Mouse (Mus musculus): ENCODE data around the gene Tmed10. TPM values are rescaled to one million over a fixed set of nuclear protein-coding genes. Genes with fewer than 3 reads are reported as not detected.

Tmed10 gene
- total RNA-seq, 1 experiment: 109 TPM

GRCm38 (mm10) chr12:85417845-85418244 is 43.2 kb upstream of the Tmed10 start:
- in situ Hi-C loops (cut with MboI; ENCODE audit: low sequenced_read_pairs in 2 of 2, unreplicated experiment in 2 of 2): no loop called here
- Histone ChIP-seq H3K27ac (ENCODE audit: insufficient read depth, low read depth, low read length, poor library complexity, severe bottlenecking) (no peak overlapping the region), H3K9me3 (ENCODE audit: control insufficient read depth, insufficient read depth, low read depth, low read length) (no peaks in the 10 kb centered on the region), H3K4me1 (ENCODE audit: control insufficient read depth in 2 of 2, insufficient read depth in 2 of 2, low read length in 2 of 2, poor library complexity in 1 of 2) (no peaks in the 10 kb centered on the region), H3K36me3 (ENCODE audit: control insufficient read depth, insufficient read depth, low read length, poor library complexity, severe bottlenecking) (no peaks in the 10 kb centered on the region), H3K9ac (ENCODE audit: insufficient read depth, low read depth, low read length, poor library complexity, severe bottlenecking) (no peak overlapping the region), H3K4me3 (ENCODE audit: insufficient read depth in 1 of 2, low read depth in 1 of 2, low read length in 2 of 2, poor library complexity in 1 of 2, severe bottlenecking in 1 of 2) (no peak overlapping the region)
- no peak for TF ChIP-seq CHD2 (IDR thresholded peaks at IDR 0.05; ENCODE audit: low read depth, low read length)
- no peak for TF ChIP-seq HCFC1 (IDR thresholded peaks at IDR 0.05; ENCODE audit: borderline replicate concordance, insufficient read depth, low read length)
- no peak for TF ChIP-seq ZC3H11A (IDR thresholded peaks at IDR 0.05; ENCODE audit: borderline replicate concordance, low read depth, low read length)
- no peak for TF ChIP-seq MAFK (IDR thresholded peaks at IDR 0.05; ENCODE audit: insufficient read depth, low read depth, low read length)
- no peak for TF ChIP-seq ZNF384 (IDR thresholded peaks at IDR 0.05; ENCODE audit: low read depth, low read length)
- DNase-seq (ENCODE audit: low read depth, low spot score): no peak

- no peak for DNase-seq (ENCODE audit: low read depth, low spot score)
- Histone ChIP-seq H3K27ac (ENCODE audit: insufficient read depth, low read depth, low read length, poor library complexity, severe bottlenecking) (no peak overlapping the region), H3K9me3 (ENCODE audit: control insufficient read depth, insufficient read depth, low read depth, low read length) (0 out of 2 replicates have a peak, but pooled peaks cover 2% of the 10 kb centered on the region), H3K9ac (ENCODE audit: insufficient read depth, low read depth, low read length, poor library complexity, severe bottlenecking) (no peak overlapping the region), H3K4me1 (ENCODE audit: control insufficient read depth in 2 of 2, insufficient read depth in 2 of 2, low read length in 2 of 2, poor library complexity in 1 of 2) (no peaks in the 10 kb centered on the region), H3K36me3 (ENCODE audit: control insufficient read depth, insufficient read depth, low read length, poor library complexity, severe bottlenecking) (no peaks in the 10 kb centered on the region), H3K4me3 (ENCODE audit: insufficient read depth in 1 of 2, low read depth in 1 of 2, low read length in 2 of 2, poor library complexity in 1 of 2, severe bottlenecking in 1 of 2) (no peak overlapping the region)
- in situ Hi-C loops (cut with MboI; ENCODE audit: low sequenced_read_pairs in 2 of 2, unreplicated experiment in 2 of 2): no loop called here
- TF ChIP-seq MAFK (IDR thresholded peaks at IDR 0.05; ENCODE audit: insufficient read depth, low read depth, low read length) (no peak), ZNF384 (IDR thresholded peaks at IDR 0.05; ENCODE audit: low read depth, low read length) (no peak)
Observed at GRCm38 (mm10) chr12:85416298-85416697, 41.7 kb upstream of the Tmed10 start.

- H3K9ac ChIP-seq (ENCODE audit: insufficient read depth, low read depth, low read length, poor library complexity, severe bottlenecking): no peak overlapping the region
- no peak overlapping the region for H3K4me3 ChIP-seq (ENCODE audit: insufficient read depth in 1 of 2, low read depth in 1 of 2, low read length in 2 of 2, poor library complexity in 1 of 2, severe bottlenecking in 1 of 2)
- no peak overlapping the region for H3K27ac ChIP-seq (ENCODE audit: insufficient read depth, low read depth, low read length, poor library complexity, severe bottlenecking)
- H3K36me3 ChIP-seq (ENCODE audit: control insufficient read depth, insufficient read depth, low read length, poor library complexity, severe bottlenecking): no peaks in the 10 kb centered on the region
- no peaks in the 10 kb centered on the region for H3K4me1 ChIP-seq (ENCODE audit: control insufficient read depth in 2 of 2, insufficient read depth in 2 of 2, low read length in 2 of 2, poor library complexity in 1 of 2)
- in situ Hi-C loops (cut with MboI; ENCODE audit: low sequenced_read_pairs in 2 of 2, unreplicated experiment in 2 of 2): no loop called here
- no peak for TF ChIP-seq ZC3H11A (IDR thresholded peaks at IDR 0.05; ENCODE audit: borderline replicate concordance, low read depth, low read length)
- no peak for TF ChIP-seq CHD2 (IDR thresholded peaks at IDR 0.05; ENCODE audit: low read depth, low read length)
- no peak for TF ChIP-seq MAFK (IDR thresholded peaks at IDR 0.05; ENCODE audit: insufficient read depth, low read depth, low read length)
- no peak for TF ChIP-seq ZNF384 (IDR thresholded peaks at IDR 0.05; ENCODE audit: low read depth, low read length)
- TF ChIP-seq HCFC1 (IDR thresholded peaks at IDR 0.05; ENCODE audit: borderline replicate concordance, insufficient read depth, low read length): no peak
- no peak for DNase-seq (ENCODE audit: low read depth, low spot score)
- H3K9me3 ChIP-seq (ENCODE audit: control insufficient read depth, insufficient read depth, low read depth, low read length): 0 out of 2 replicates have a peak, but pooled peaks cover 4% of the 10 kb centered on the region
Observed at GRCm38 (mm10) chr12:85415876-85416275, 41.2 kb upstream of the Tmed10 start.

GRCm38 (mm10) chr12:85411136-85411535 is 36.5 kb upstream of the Tmed10 start:
- no peak overlapping the region for H3K9ac ChIP-seq (ENCODE audit: insufficient read depth, low read depth, low read length, poor library complexity, severe bottlenecking)
- H3K4me1 ChIP-seq (ENCODE audit: control insufficient read depth in 2 of 2, insufficient read depth in 2 of 2, low read length in 2 of 2, poor library complexity in 1 of 2): no peaks in the 10 kb centered on the region
- in situ Hi-C loops (cut with MboI; ENCODE audit: low sequenced_read_pairs in 2 of 2, unreplicated experiment in 2 of 2): no loop called here
- peaks cover 18% of the 10 kb centered on the region for H3K9me3 ChIP-seq (ENCODE audit: control insufficient read depth, insufficient read depth, low read depth, low read length)
- no peak overlapping the region for H3K4me3 ChIP-seq (ENCODE audit: insufficient read depth in 1 of 2, low read depth in 1 of 2, low read length in 2 of 2, poor library complexity in 1 of 2, severe bottlenecking in 1 of 2)
- no peak for DNase-seq (ENCODE audit: low read depth, low spot score)
- no peak overlapping the region for H3K27ac ChIP-seq (ENCODE audit: insufficient read depth, low read depth, low read length, poor library complexity, severe bottlenecking)
- no peak for TF ChIP-seq HCFC1 (IDR thresholded peaks at IDR 0.05; ENCODE audit: borderline replicate concordance, insufficient read depth, low read length)
- no peaks in the 10 kb centered on the region for H3K36me3 ChIP-seq (ENCODE audit: control insufficient read depth, insufficient read depth, low read length, poor library complexity, severe bottlenecking)

- Histone ChIP-seq H3K27ac (ENCODE audit: insufficient read depth, low read depth, low read length, poor library complexity, severe bottlenecking) (no peak overlapping the region), H3K4me3 (ENCODE audit: insufficient read depth in 1 of 2, low read depth in 1 of 2, low read length in 2 of 2, poor library complexity in 1 of 2, severe bottlenecking in 1 of 2) (no peak overlapping the region), H3K9me3 (ENCODE audit: control insufficient read depth, insufficient read depth, low read depth, low read length) (peaks cover 5% of the 10 kb centered on the region; the same call in 1 of the 2 replicates), H3K9ac (ENCODE audit: insufficient read depth, low read depth, low read length, poor library complexity, severe bottlenecking) (no peak overlapping the region), H3K36me3 (ENCODE audit: control insufficient read depth, insufficient read depth, low read length, poor library complexity, severe bottlenecking) (no peaks in the 10 kb centered on the region), H3K4me1 (ENCODE audit: control insufficient read depth in 2 of 2, insufficient read depth in 2 of 2, low read length in 2 of 2, poor library complexity in 1 of 2) (no peaks in the 10 kb centered on the region)
- DNase-seq (ENCODE audit: low read depth, low spot score): no peak
- TF ChIP-seq HCFC1 (IDR thresholded peaks at IDR 0.05; ENCODE audit: borderline replicate concordance, insufficient read depth, low read length) (no peak), ZC3H11A (IDR thresholded peaks at IDR 0.05; ENCODE audit: borderline replicate concordance, low read depth, low read length) (no peak), MAFK (IDR thresholded peaks at IDR 0.05; ENCODE audit: insufficient read depth, low read depth, low read length) (no peak), ZNF384 (IDR thresholded peaks at IDR 0.05; ENCODE audit: low read depth, low read length) (no peak), CHD2 (IDR thresholded peaks at IDR 0.05; ENCODE audit: low read depth, low read length) (no peak)
- in situ Hi-C loops (cut with MboI; ENCODE audit: low sequenced_read_pairs in 2 of 2, unreplicated experiment in 2 of 2): no loop called here
Observed at GRCm38 (mm10) chr12:85397960-85398272, 23.3 kb upstream of the Tmed10 start.
